Mouse (Mus musculus): Measurements from ENCODE around the gene Aftph. TPM values are rescaled to one million over a fixed set of nuclear protein-coding genes. Genes with fewer than 3 reads are reported as not detected.

Aftph gene
- polyA plus RNA-seq, 3 experiments from 2014 or later = 34.9 to 53.0 (median 49.6) TPM

DNA sequence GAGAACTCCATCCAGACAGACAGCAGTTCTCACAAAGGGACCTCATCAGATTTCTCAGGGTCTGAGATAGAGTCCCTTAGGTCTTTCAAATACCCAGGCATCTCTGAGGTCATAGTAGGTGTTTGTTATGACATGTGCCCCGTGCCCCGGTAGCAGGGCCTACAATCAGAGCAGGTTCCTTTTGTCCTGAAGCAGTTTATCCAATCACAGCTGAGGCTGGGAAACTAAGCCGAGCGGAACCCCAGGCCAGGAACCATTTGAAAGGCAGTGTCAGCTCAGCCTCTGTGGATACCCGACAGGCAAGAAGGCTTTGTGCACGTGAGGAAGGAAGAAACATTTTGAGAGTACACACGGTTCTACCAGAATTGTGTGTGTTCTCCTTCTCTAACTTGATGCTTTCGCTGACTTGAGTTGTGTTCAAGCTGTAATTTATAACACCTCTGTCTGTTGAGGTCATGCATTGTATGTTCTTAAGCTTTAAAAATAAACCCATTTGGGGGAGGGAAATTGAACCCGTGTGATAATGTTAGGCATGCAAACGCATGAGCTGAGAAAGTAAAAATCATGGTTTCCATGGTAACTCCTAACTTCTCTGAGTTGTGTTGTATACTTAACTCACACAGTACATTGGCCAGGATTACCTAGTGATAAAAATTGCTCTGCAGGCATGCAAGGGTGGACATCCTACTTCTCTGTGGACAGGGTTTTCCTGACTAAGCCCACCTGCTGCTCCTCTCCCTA is 94.2 kb downstream of the Aftph start:
- no peak for ATAC-seq

DNA sequence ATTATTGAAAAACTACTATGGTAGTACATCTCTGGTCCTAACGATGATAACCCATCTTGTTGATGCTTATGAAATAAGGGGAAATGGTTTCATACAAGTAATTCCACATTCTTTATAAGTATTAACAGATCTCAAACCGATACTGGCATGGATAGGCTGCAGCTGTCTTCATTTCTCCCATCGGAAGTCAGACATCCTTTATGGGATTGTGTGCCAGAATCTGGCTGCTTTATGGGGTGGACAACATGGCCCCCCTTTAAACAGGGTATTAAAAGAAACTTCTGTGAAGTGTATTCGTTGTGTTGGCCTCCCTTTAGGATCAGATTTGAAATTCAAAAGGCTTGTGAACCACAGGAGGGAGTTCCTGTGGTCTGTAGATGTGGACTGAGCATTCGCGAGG is 95.2 kb downstream of the Aftph start:
- no peak for ATAC-seq

DNA sequence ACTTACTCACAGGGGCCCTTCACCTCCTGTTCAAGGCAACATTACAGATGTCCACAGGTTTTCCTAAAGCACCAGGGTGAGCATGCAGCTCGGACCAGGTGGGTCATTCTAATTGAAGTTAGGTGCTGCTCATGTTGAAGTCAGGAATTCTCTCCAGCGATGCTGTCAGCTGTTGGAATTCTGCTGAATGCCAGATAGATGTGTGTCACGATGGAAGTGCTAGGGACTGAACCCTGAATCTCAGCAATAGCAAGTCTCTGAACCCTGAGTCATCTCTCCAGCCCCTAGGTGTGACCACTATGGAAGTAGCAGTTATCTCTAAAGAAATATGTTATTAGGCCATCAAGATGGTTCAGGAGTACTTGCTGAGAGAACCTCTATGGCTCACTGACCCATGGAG is 95.9 kb downstream of the Aftph start:
- ATAC-seq = no peak

DNA sequence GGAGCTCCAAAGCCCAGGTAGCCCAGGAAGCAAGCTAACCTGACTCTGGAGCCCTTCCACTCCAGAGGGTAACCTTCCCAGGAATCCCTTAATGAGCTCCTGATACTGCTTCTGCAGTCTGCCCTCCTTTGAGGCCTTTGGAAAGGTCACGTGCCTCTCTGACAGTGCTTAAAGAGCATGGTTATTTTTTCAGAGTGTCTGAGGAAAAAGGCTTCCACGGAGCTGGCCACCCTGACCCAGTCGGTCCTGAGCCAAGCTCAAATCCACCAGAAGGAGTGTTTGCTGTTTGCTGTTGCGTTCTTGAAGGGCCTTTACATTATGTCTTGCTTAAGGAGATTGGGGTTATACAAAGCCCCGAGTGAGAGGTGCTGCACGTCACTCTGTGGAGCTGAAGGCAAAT is 96.5 kb downstream of the Aftph start:
- ATAC-seq = no peak

DNA sequence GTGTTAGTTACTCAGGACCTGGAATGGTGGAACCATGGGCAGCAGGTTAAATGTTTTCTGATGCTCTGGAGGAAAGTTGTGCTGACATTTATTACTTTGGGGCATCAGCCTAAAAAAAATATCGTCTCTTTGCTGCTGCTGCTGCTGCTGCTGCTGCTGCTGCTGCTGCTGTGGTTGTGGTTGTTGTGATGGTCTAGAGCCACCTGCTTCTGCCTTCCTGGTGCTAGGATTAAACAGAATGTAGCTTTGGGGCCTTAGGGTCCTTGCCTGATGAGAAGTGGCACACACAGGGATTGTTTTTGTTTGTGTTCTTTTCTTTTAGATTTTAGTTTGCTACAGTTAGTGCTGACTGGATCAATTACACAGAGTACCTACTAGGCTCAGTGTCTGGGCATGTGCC is 97.2 kb downstream of the Aftph start:
- no peak for ATAC-seq

DNA sequence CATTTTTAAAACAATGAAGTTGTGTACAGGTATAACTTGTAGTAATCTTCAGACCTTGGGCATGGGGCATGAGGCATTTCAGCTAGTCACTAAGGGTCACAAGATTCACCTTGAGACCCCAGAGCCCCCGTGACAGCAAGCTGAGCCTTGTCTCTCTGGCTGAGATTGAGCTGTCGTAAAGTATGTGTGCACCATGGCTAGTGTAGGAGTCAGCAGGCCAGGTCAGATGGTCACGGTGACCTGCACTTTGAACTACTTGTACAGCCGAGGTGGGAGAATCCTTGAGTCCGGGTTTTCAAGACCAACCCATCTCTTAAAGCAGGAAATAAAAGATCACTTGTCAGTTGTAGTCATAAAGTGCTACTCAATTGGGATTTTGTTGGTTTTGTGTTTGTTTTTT is 98.2 kb downstream of the Aftph start:
- ATAC-seq = no peak

DNA sequence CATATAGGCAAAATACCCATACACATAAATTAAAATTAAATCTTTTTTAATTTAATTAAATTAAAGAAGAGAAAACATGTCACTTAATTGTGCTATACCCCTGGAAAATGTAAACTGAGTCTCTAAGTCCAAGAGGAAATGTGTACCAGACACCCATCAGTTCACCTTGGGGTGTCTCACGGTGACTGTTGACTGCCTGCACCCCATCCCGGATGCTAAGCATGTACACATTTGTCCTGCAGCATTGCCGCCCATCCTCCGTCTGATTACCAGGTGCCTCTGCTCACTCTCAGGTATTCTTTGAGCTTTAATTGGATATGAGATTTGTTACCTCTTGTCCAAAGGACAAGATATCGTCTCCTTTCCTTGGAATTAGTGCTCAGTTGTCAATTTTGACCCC is 99.1 kb downstream of the Aftph start:
- no peak for ATAC-seq

DNA sequence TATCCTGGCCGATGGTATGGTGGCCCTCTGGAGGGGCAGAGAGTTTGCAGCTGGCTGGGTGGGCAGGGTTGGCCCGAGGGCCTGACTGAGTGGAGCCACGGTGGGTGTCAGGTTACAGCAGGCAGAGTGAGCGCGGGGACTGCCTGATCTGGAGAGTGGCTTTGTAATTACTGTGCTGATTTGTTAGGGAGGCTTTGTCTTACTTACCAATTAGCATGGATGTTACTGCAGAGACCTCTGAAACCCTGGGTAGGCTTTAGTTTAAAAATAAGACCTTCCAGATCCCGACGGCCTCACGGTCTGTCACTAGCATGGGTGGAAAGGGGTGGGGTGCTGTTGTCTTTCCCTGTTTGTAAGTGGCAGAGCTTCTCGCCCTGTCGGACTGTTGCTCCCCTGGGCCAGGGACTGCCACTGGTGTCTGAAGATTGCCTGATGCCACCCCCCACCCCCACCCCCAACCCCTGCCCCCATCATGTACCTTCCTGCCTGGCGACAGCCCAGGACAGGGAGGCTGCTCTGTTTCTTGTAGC is 101.4 kb downstream of the Aftph start:
- no peak for ATAC-seq

DNA sequence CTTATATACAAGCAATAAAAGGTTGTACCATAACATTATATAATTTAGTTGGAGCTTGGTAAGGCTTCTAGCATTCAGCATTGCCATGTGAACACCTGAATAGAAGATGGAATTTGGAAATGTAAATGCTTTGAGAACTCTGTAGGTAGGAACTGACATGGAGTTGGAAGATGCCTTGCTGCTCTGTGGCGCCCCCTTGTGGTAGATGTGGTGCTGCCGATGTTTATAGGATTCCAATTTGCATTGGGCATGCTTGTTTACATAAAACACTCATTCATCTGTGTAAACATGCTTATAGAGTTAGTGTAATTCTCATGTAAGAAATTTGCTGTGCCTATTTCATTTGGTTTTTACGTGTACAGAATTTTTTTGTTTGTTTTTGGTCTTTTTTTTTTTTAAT is 102.5 kb downstream of the Aftph start:
- peak; percentile 60 for ATAC-seq

DNA sequence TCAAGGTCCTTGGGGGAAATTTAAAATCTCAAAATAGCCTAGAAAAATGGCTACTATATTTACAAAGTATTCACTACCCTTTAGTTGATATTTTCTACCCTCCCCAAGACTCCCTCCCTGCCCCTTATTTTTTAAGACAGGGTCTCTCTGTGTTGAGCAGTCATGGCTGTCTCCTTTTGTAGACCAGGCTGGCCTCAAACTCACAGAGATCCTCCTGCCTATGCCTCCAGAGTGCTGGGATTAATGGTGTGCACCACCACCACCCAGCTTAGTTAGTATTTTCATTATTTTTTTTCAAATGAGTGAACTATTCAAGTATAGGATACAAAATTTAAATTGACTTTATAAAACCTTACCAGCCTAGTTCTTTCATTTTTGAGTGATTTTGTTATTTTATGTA is 104.3 kb downstream of the Aftph start:
- no peak for ATAC-seq

DNA sequence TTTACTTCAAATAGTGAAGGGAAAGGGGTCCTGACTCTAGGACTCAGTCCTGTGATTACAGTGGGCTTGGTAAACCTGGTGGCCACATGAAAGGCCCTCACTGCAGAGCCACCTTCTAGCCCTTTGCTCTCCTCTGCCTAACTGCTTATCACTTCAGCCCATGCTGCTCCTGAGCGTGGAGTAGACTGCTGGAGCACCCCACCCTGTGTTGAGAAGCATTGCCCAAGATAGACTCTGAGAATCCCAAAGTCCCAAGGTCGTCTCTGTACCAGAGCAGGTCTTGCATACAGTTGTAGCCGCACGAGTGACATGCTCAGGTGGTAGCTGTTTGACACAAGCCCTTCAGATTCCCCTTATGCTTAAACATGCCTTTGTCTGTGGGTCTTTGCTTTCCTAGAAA is 105.3 kb downstream of the Aftph start:
- no peak for ATAC-seq

DNA sequence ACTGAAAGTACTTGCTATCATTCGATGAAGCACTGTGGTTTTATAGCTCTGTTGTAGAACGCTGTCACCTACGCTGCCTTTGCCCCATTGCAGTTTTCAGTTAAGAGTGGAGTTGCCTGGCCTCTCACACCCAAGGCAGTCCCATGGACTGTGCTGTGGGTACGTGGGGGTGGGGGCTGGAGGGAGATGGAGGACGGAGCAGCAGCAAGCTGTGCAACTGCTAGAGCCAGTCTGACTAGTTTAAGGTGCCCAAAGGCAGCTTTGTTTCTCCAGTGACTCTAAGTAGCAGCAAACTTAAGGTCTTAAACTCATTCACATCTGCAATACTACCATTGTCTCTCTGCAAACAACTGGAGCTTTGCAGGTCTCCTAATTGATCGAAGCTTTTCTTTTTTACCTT is 105.7 kb downstream of the Aftph start:
- no peak for ATAC-seq

Other genes with a start within 250 kb of the Aftph start
- gene Sertad2, start 198.3 kb downstream of the Aftph start, polyA plus RNA-seq (2017; shearing (Covaris generic)) = 10 to 100 TPM in 2 of 3 experiments, 1 to 10 TPM in 1; 9.5 to 17.8 (median 16.8) TPM
- 10 to 100 TPM; 15.8 to 23.3 (median 15.8) TPM for gene Lgalsl, start 89.5 kb upstream of the Aftph start, polyA plus RNA-seq (2017; shearing (Covaris generic))